Mouse (Mus musculus) CH12.LX (cell line): ENCODE data around the gene Tmprss11c.

Experiments
- CTCF ChIP-seq, 2 experiments: IDR thresholded peaks in 1 of 2; conservative IDR thresholded peaks in 1 of 2; 2 replicates each; pipeline ENCODE4 v1.5.1; 2011 to 2012; ENCODE audit warnings: low read depth in 2 of 2, low read length in 2 of 2, improper control_type of control experiment in 1 of 2, inconsistent platforms in 1 of 2, mild to moderate bottlenecking in 1 of 2, moderate library complexity in 1 of 2
- E2F4 ChIP-seq: IDR thresholded peaks from 2 replicates; pipeline ENCODE4 v1.6.1; 2011; ENCODE audit warnings: low read depth, low read length, improper control_type of control experiment; ENCODE audit not compliant: insufficient replicate concordance
- EP300 ChIP-seq: IDR thresholded peaks from 2 replicates; pipeline ENCODE4 v1.6.1; 2011; ENCODE audit warnings: low read length, improper control_type of control experiment
- ETS1 ChIP-seq: conservative IDR thresholded peaks from 2 replicates; pipeline ENCODE4 v1.6.1; 2012; ENCODE audit warnings: low read depth, mild to moderate bottlenecking, inconsistent platforms, low read length, improper control_type of control experiment, moderate library complexity
- GABPA ChIP-seq: IDR thresholded peaks from 2 replicates; pipeline ENCODE4 v1.6.1; 2012; ENCODE audit warnings: low read depth, low read length, improper control_type of control experiment, inconsistent platforms; ENCODE audit not compliant: insufficient replicate concordance
- JUND ChIP-seq: conservative IDR thresholded peaks from 2 replicates; pipeline ENCODE4 v1.6.1; 2011; ENCODE audit warnings: low read depth, low read length, improper control_type of control experiment
- POLR2A ChIP-seq: IDR thresholded peaks from 2 replicates; pipeline ENCODE4 v1.6.1; 2011; ENCODE audit warnings: low read depth, mild to moderate bottlenecking, improper control_type of control experiment, low read length
- USF1 ChIP-seq: IDR thresholded peaks from 2 replicates; pipeline ENCODE4 v1.6.1; 2014; ENCODE audit warnings: low read depth, mild to moderate bottlenecking, inconsistent platforms, low read length, improper control_type of control experiment
- USF2 ChIP-seq: conservative IDR thresholded peaks from 2 replicates; pipeline ENCODE4 v1.6.1; 2011; ENCODE audit warnings: low read depth, low read length, improper control_type of control experiment
- ZC3H11A ChIP-seq: IDR thresholded peaks from 2 replicates; pipeline ENCODE4 v1.6.1; 2012; ENCODE audit warnings: low read depth, mild to moderate bottlenecking, inconsistent platforms, low read length, improper control_type of control experiment

GRCm38 (mm10) chr5:86190290-86190689, 98.8 kb downstream of the Tmprss11c start:
- no peak for TF ChIP-seq CTCF (conservative IDR thresholded peaks at IDR 0.05 in 1 of 2, IDR thresholded peaks at IDR 0.05 in 1 of 2; ENCODE audit: low read depth in 2 of 2, low read length in 2 of 2)
- no peak for TF ChIP-seq E2F4
- no peak for TF ChIP-seq USF1
- TF ChIP-seq ZC3H11A, result no peak
- no peak for TF ChIP-seq POLR2A
- TF ChIP-seq GABPA, result no peak
- TF ChIP-seq EP300, result no peak
- TF ChIP-seq USF2, result no peak
- no peak for TF ChIP-seq JUND
- no peak for TF ChIP-seq ETS1
